Comparison of ENCODE assay signal across 18 mouse cellular contexts in genomic region chr1:172522524-172522923, GRCm38 (mm10). TPM values are rescaled to one million over a fixed set of nuclear protein-coding genes. Genes with fewer than 3 reads are reported as not detected.
DNase-seq lines count a peak whose midpoint lies in the region; ATAC-seq and TF ChIP-seq lines count a peak whose summit lies in the region.
"Had no signal": no experiment of that assay in that cellular context is flagged by ENCODE, and none has a peak within 500 bp of the region (broad histone marks: within the 10 kb centered on the region; RNA-seq: fewer than 3 reads in every experiment).

No protein-coding gene starts in this region.

- peak; percentile 38; the same call in 1 of the 2 replicates for TF ChIP-seq EP300 in heart, adult 2 months (IDR thresholded peaks at IDR 0.05; ENCODE audit: insufficient read depth, low read depth, low read length)

- WGBS in heart, adult 2 months, result 52% methylated on average over 7 of the region's 7 CpGs
- WGBS in macrophage (ENCODE audit: missing documents), result 11% methylated on average over 7 of the region's 7 CpGs
- 73% methylated on average over 7 of the region's 7 CpGs for WGBS in midbrain, embryonic 13.5 days

- no peak overlapping the region for H3K9ac ChIP-seq in heart, adult 2 months (ENCODE audit: low read depth, low read length)
- no peak overlapping the region for H3K9ac ChIP-seq in midbrain, embryonic 13.5 days (replicated peaks)
- H3K9ac ChIP-seq: embryonic facial prominence, embryonic 12.5 days; forebrain, embryonic 13.5 days; kidney, embryonic 15.5 days; limb, embryonic 15.5 days had no signal

- H3K27me3 ChIP-seq in heart, adult 2 months (ENCODE audit: control insufficient read depth, insufficient read depth, low read length), result no peaks in the 10 kb centered on the region; the same call in 1 of the 2 replicates
- H3K27me3 ChIP-seq in midbrain, embryonic 13.5 days, result no peaks in the 10 kb centered on the region; the same call in 1 of the 2 replicates

- 0 out of 2 replicates have a peak, but pooled peaks cover under 1% of the 10 kb centered on the region for H3K9me3 ChIP-seq in midbrain, embryonic 13.5 days
- H3K9me3 ChIP-seq: embryonic facial prominence, embryonic 12.5 days; limb, embryonic 15.5 days had no signal

- intact Hi-C loops in heart, adult 2 months (cut with DNase I), result no loop called here
- intact Hi-C loops in heart, postnatal 36 days (cut with DNase I), result no loop called here

- no peak for TF ChIP-seq CTCF in heart, adult 2 months (IDR thresholded peaks at IDR 0.05)

- no peaks in the 10 kb centered on the region for H3K79me2 ChIP-seq in heart, adult 2 months (replicated peaks; ENCODE audit: control insufficient read depth, insufficient read depth, low read length)
- H3K79me2 ChIP-seq in macrophage (ENCODE audit: inconsistent target), result no peaks in the 10 kb centered on the region

- no peak for DNase-seq in heart, adult 2 months
- DNase-seq in heart, postnatal 36 days, result no peak
- DNase-seq in spleen, postnatal 36 days (ENCODE audit: low spot score in 2 of 2), result peak; percentile 39 to 42
- DNase-seq in spleen, adult 12 weeks (ENCODE audit: low spot score), result no peak
- no peak for DNase-seq in right cerebral cortex, postnatal 36 days (ENCODE audit: low spot score in 2 of 2)
- DNase-seq: adrenal gland, postnatal 14 days; cerebellum, postnatal 10 days; lung, postnatal 14 days had no signal

- no peak overlapping the region for H3K4me3 ChIP-seq in heart, adult 2 months
- no peak overlapping the region for H3K4me3 ChIP-seq in macrophage (ENCODE audit: inconsistent target)
- no peak overlapping the region for H3K4me3 ChIP-seq in midbrain, embryonic 13.5 days (replicated peaks)
- H3K4me3 ChIP-seq: embryonic facial prominence, embryonic 12.5 days; forebrain, embryonic 13.5 days; kidney, embryonic 15.5 days; left cerebral cortex, adult 2 months; limb, embryonic 15.5 days had no signal

- peak overlapping the region; percentile 17 for H3K27ac ChIP-seq in heart, adult 2 months
- 0 out of 2 replicates have a peak overlapping the region, but pooled peaks have one; percentile 10 for H3K27ac ChIP-seq in macrophage
- no peak overlapping the region for H3K27ac ChIP-seq in midbrain, embryonic 13.5 days
- H3K27ac ChIP-seq: embryonic facial prominence, embryonic 12.5 days; forebrain, embryonic 13.5 days; kidney, embryonic 15.5 days; left cerebral cortex, adult 2 months; limb, embryonic 15.5 days had no signal

- TF ChIP-seq POLR2A in heart, adult 2 months (IDR thresholded peaks at IDR 0.05; ENCODE audit: insufficient read depth, low read depth, low read length), result no peak; the same call in 1 of the 2 replicates

- H3K4me1 ChIP-seq in heart, adult 2 months (ENCODE audit: control insufficient read depth, insufficient read depth, low read length), result peaks cover 27% of the 10 kb centered on the region
- peaks cover 24% of the 10 kb centered on the region for H3K4me1 ChIP-seq in midbrain, embryonic 13.5 days (replicated peaks)

- H3K4me2 ChIP-seq in midbrain, embryonic 13.5 days (replicated peaks), result no peak overlapping the region
- H3K4me2 ChIP-seq: embryonic facial prominence, embryonic 12.5 days; forebrain, embryonic 13.5 days; kidney, embryonic 15.5 days; limb, embryonic 15.5 days had no signal

- ATAC-seq in erythroblast, adult 5-6 weeks (replicated peaks; ENCODE audit: low FRiP score, poor library complexity, severe bottlenecking), result no peak
- ATAC-seq in midbrain, embryonic 13.5 days, result no peak
- ATAC-seq: forebrain, embryonic 13.5 days had no signal

- peaks cover 2% of the 10 kb centered on the region; the same call in 1 of the 2 replicates for H3K36me3 ChIP-seq in heart, adult 2 months (ENCODE audit: control insufficient read depth, insufficient read depth, low read length)
- no peaks in the 10 kb centered on the region for H3K36me3 ChIP-seq in macrophage (ENCODE audit: inconsistent target)
- H3K36me3 ChIP-seq in midbrain, embryonic 13.5 days, result no peaks in the 10 kb centered on the region
- H3K36me3 ChIP-seq: embryonic facial prominence, embryonic 12.5 days; G1E; kidney, embryonic 15.5 days; limb, embryonic 15.5 days had no signal

RNA-seq across cellular contexts. Expression of gene Cfap45, which starts 1.9 kb away (rescaled TPM):
- under 1 TPM; 0.39 to 0.52 TPM for total RNA-seq in heart, adult 2 months (2021)
- polyA plus RNA-seq in heart, adult 2 months (2012; rRNA removed), result 0.26 and 0.53 TPM in 2 replicates
- total RNA-seq in heart, postnatal 36 days (2021), result under 1 TPM; 0.14 to 0.92 TPM
- total RNA-seq in macrophage (2018; cell fraction: chromatin; rRNA removed), result 1 to 10 TPM in 24 of 26 experiments, under 1 TPM in 2; 0.40 to 9.7 (median 4.8) TPM
- total RNA-seq in macrophage (2018; cell fraction: cytosol; rRNA removed), result 1 to 10 TPM in 16 of 26 experiments, under 1 TPM in 10; 0.62 to 1.8 (median 1.1) TPM
- 1 to 10 TPM in 22 of 26 experiments, under 1 TPM in 4; 0.59 to 5.6 (median 2.6) TPM for total RNA-seq in macrophage (2018; cell fraction: nucleus; rRNA removed)
- polyA plus RNA-seq in macrophage (2018), result 1.6 to 2.7 TPM (median 1.7 TPM) in 3 replicates
- total RNA-seq in erythroblast, adult 5-6 weeks (2015; ENCODE audit: low replicate concordance), result not detected in 2 replicates
- 0.28 TPM in 1 of 2 replicates, not detected in the other for total RNA-seq in erythroblast, adult 5-6 weeks (2017; ENCODE audit: low replicate concordance)
- 1.9 and 2.0 TPM in 2 replicates for polyA plus RNA-seq in midbrain, embryonic 13.5 days (2015; fragmentation: Nextera tagmentation; extraction: Ambion mirVana)
- polyA plus RNA-seq: C2C12, G1E had no signal

RNA-seq across cellular contexts. Expression of gene Tagln2, which starts 22.7 kb away (rescaled TPM):
- 10 to 100 TPM; 65.5 to 77.8 TPM for total RNA-seq in heart, adult 2 months (2021)
- 131 and 152 TPM in 2 replicates for polyA plus RNA-seq in heart, adult 2 months (2012; rRNA removed)
- total RNA-seq in heart, postnatal 36 days (2021), result 10 to 100 TPM; 71.9 to 78.4 TPM
- total RNA-seq in macrophage (2018; cell fraction: chromatin; rRNA removed), result 100 to 1,000 TPM in 13 of 26 experiments, 10 to 100 TPM in 13; 30.9 to 294 (median 104) TPM
- total RNA-seq in macrophage (2018; cell fraction: cytosol; rRNA removed), result 100 to 1,000 TPM; 222 to 636 (median 285) TPM
- 100 to 1,000 TPM in 23 of 26 experiments, 10 to 100 TPM in 3; 72.7 to 364 (median 181) TPM for total RNA-seq in macrophage (2018; cell fraction: nucleus; rRNA removed)
- 178 to 475 TPM (median 441 TPM) in 3 replicates for polyA plus RNA-seq in macrophage (2018)
- 135 and 151 TPM in 2 replicates for total RNA-seq in erythroblast, adult 5-6 weeks (2015; ENCODE audit: low replicate concordance)
- 52.7 and 53.7 TPM in 2 replicates for total RNA-seq in erythroblast, adult 5-6 weeks (2017; ENCODE audit: low replicate concordance)
- polyA plus RNA-seq in midbrain, embryonic 13.5 days (2015; fragmentation: Nextera tagmentation; extraction: Ambion mirVana), result 44.0 and 49.9 TPM in 2 replicates

RNA-seq across cellular contexts. Expression of gene Vsig8, which starts 33.2 kb away (rescaled TPM):
- total RNA-seq in heart, adult 2 months (2021), result not detected
- not detected in 2 replicates for polyA plus RNA-seq in heart, adult 2 months (2012; rRNA removed)
- not detected for total RNA-seq in heart, postnatal 36 days (2021)
- total RNA-seq in macrophage (2018; cell fraction: chromatin; rRNA removed), result 1 to 10 TPM in 1 of 26 experiments, under 1 TPM in 11, not detected in 14; 0.44 to 1.0 (median 0.60) TPM
- under 1 TPM; 0.16 to 0.41 (median 0.28) TPM for total RNA-seq in macrophage (2018; cell fraction: cytosol; rRNA removed)
- 1 to 10 TPM in 8 of 26 experiments, under 1 TPM in 13, not detected in 5; 0.36 to 2.6 (median 0.94) TPM for total RNA-seq in macrophage (2018; cell fraction: nucleus; rRNA removed)
- polyA plus RNA-seq in macrophage (2018), result 0.23 to 0.37 TPM (median 0.32 TPM) in 3 replicates
- total RNA-seq in erythroblast, adult 5-6 weeks (2015; ENCODE audit: low replicate concordance), result not detected in 2 replicates
- total RNA-seq in erythroblast, adult 5-6 weeks (2017; ENCODE audit: low replicate concordance), result not detected in 2 replicates
- 0.20 TPM in 1 of 2 replicates, not detected in the other for polyA plus RNA-seq in midbrain, embryonic 13.5 days (2015; fragmentation: Nextera tagmentation; extraction: Ambion mirVana)
- total RNA-seq: adrenal gland, postnatal 14 days; G1E had no signal
- polyA plus RNA-seq: C2C12; embryonic facial prominence, embryonic 12.5 days; G1E had no signal

RNA-seq across cellular contexts. Expression of gene Igsf9, which starts 40.9 kb away (rescaled TPM):
- under 1 TPM; 0.36 to 0.47 TPM for total RNA-seq in heart, adult 2 months (2021)
- 2.1 and 3.8 TPM in 2 replicates for polyA plus RNA-seq in heart, adult 2 months (2012; rRNA removed)
- total RNA-seq in heart, postnatal 36 days (2021), result under 1 TPM; 0.75 to 0.76 TPM
- total RNA-seq in macrophage (2018; cell fraction: chromatin; rRNA removed), result 10 to 100 TPM in 14 of 26 experiments, 1 to 10 TPM in 12; 3.3 to 66.1 (median 16.9) TPM
- total RNA-seq in macrophage (2018; cell fraction: cytosol; rRNA removed), result 1 to 10 TPM in 15 of 26 experiments, under 1 TPM in 11; 0.43 to 3.6 (median 1.3) TPM
- total RNA-seq in macrophage (2018; cell fraction: nucleus; rRNA removed), result 10 to 100 TPM in 15 of 26 experiments, 1 to 10 TPM in 11; 3.2 to 47.9 (median 14.3) TPM
- polyA plus RNA-seq in macrophage (2018), result 0.24 to 1.5 TPM (median 0.64 TPM) in 3 replicates
- not detected in 2 replicates for total RNA-seq in erythroblast, adult 5-6 weeks (2015; ENCODE audit: low replicate concordance)
- total RNA-seq in erythroblast, adult 5-6 weeks (2017; ENCODE audit: low replicate concordance), result not detected in 2 replicates
- 89.0 and 94.9 TPM in 2 replicates for polyA plus RNA-seq in midbrain, embryonic 13.5 days (2015; fragmentation: Nextera tagmentation; extraction: Ambion mirVana)
- polyA plus RNA-seq: G1E had no signal

RNA-seq across cellular contexts. Expression of gene Slamf9, which starts 47.4 kb away (rescaled TPM):
- total RNA-seq in heart, adult 2 months (2021), result 1 to 10 TPM; 1.2 to 2.3 TPM
- 6.8 and 7.0 TPM in 2 replicates for polyA plus RNA-seq in heart, adult 2 months (2012; rRNA removed)
- total RNA-seq in heart, postnatal 36 days (2021), result 1 to 10 TPM; 1.1 to 1.5 TPM
- total RNA-seq in macrophage (2018; cell fraction: chromatin; rRNA removed), result 10 to 100 TPM in 13 of 26 experiments, 1 to 10 TPM in 9, under 1 TPM in 3, not detected in 1; 0.66 to 36.6 (median 11.8) TPM
- 100 to 1,000 TPM in 12 of 26 experiments, 10 to 100 TPM in 2, 1 to 10 TPM in 12; 5.5 to 152 (median 54.7) TPM for total RNA-seq in macrophage (2018; cell fraction: cytosol; rRNA removed)
- 100 to 1,000 TPM in 5 of 26 experiments, 10 to 100 TPM in 10, 1 to 10 TPM in 11; 2.9 to 213 (median 40.5) TPM for total RNA-seq in macrophage (2018; cell fraction: nucleus; rRNA removed)
- 8.4 to 43.7 TPM (median 12.1 TPM) in 3 replicates for polyA plus RNA-seq in macrophage (2018)
- 4.0 TPM in 1 of 2 replicates, not detected in the other for total RNA-seq in erythroblast, adult 5-6 weeks (2015; ENCODE audit: low replicate concordance)
- total RNA-seq in erythroblast, adult 5-6 weeks (2017; ENCODE audit: low replicate concordance), result 0.70 and 0.77 TPM in 2 replicates
- polyA plus RNA-seq in midbrain, embryonic 13.5 days (2015; fragmentation: Nextera tagmentation; extraction: Ambion mirVana), result 0.31 TPM in 1 of 2 replicates, not detected in the other
- total RNA-seq: G1E had no signal
- polyA plus RNA-seq: G1E had no signal

Comparison
In these comparisons a context has a peak if more than half of its experiments do, and no peak if none do; other contexts are left out.
1. DNase-seq: peak in spleen, postnatal 36 days (2 of 2); none in heart, adult 2 months (0 of 2), heart, postnatal 36 days (0 of 2), spleen, adult 12 weeks (single experiment) and right cerebral cortex, postnatal 36 days (0 of 2).